Mouse (Mus musculus) gastrocnemius, postnatal 25 days (tissue): Measurements from ENCODE around the gene Tmsb15b1. TPM values are rescaled to one million over a fixed set of nuclear protein-coding genes. Genes with fewer than 3 reads are reported as not detected.

ENCODE experiments used
- total RNA-seq, 2 experiments: library from RNA; stranded (reverse); gene quantifications; 1 replicate in 1 of 2; 2 replicates in 1 of 2; pipeline ENCODE4 v1.2.3; 2021

The Tmsb15b1 gene
- total RNA-seq, 2 experiments from 2014 or later, result 1.6 to 5.3 TPM

Other genes starting within 250 kb of the Tmsb15b1 start
- gene Morf4l2, start 233.2 kb downstream of the Tmsb15b1 start, total RNA-seq, result 100 to 1,000 TPM; 128 to 140 TPM
- not detected for gene Glra4, start 196.7 kb downstream of the Tmsb15b1 start, total RNA-seq
- gene Plp1, start 154.2 kb downstream of the Tmsb15b1 start, total RNA-seq, result 1 to 10 TPM; 4.5 to 4.7 TPM
- gene Rab9b, start 108.1 kb downstream of the Tmsb15b1 start, total RNA-seq, result under 1 TPM in 1 of 2 experiments, not detected in 1; 0.13 TPM
- gene H2bfm, start 49.5 kb downstream of the Tmsb15b1 start, total RNA-seq, result not detected
- gene Tmsb15b2, start 1.4 kb downstream of the Tmsb15b1 start, total RNA-seq, result 1 to 10 TPM; 4.3 to 6.4 TPM
- gene Tmsb15l, start within 50 bp of the Tmsb15b1 start, total RNA-seq, result not detected
- not detected for gene Zcchc18, start 16.3 kb upstream of the Tmsb15b1 start, total RNA-seq
- gene Slc25a53, start 61.4 kb upstream of the Tmsb15b1 start, total RNA-seq, result 1 to 10 TPM; 1.2 to 3.2 TPM
- gene Fam199x, start 72.7 kb upstream of the Tmsb15b1 start, total RNA-seq, result 1 to 10 TPM; 3.2 to 3.9 TPM
- gene Esx1, start 145.2 kb upstream of the Tmsb15b1 start, total RNA-seq, result not detected